Mouse (Mus musculus) erythroblast, embryonic 14.5 days (primary cell): ENCODE data around the gene Lce1d. TPM values are rescaled to one million over a fixed set of nuclear protein-coding genes. Genes with fewer than 3 reads are reported as not detected.
"Not testable (repeated sequence)": the region's sequence is repeated elsewhere in the genome, so short reads cannot be mapped to it uniquely, and the experiment has no call there.

Experiments
- H3K27me3 ChIP-seq: 2 replicates; pipeline ENCODE4 v1.6.1; 2012; ENCODE audit warnings: inconsistent platforms; ENCODE audit not compliant: control insufficient read depth
- H3K36me3 ChIP-seq: 2 replicates; pipeline ENCODE4 v1.6.1; 2012; ENCODE audit warnings: mild to moderate bottlenecking, inconsistent platforms; ENCODE audit not compliant: control insufficient read depth
- H3K4me1 ChIP-seq: 2 replicates; pipeline ENCODE4 v1.6.1; 2012; ENCODE audit warnings: inconsistent platforms; ENCODE audit not compliant: control insufficient read depth
- H3K4me3 ChIP-seq: replicated peaks from 2 replicates; pipeline ENCODE3; 2012; ENCODE audit warnings: moderate library complexity, mild to moderate bottlenecking, inconsistent platforms
- H3K9me3 ChIP-seq: 2 replicates; pipeline ENCODE4 v1.6.1; 2012; ENCODE audit warnings: low read length, inconsistent platforms, mixed read lengths; ENCODE audit not compliant: control insufficient read depth
- GATA1 ChIP-seq: IDR thresholded peaks from 2 replicates; pipeline ENCODE4 v1.6.1; 2012; ENCODE audit warnings: low read length, inconsistent platforms, mixed read lengths
- TAL1 ChIP-seq: IDR thresholded peaks from 3 replicates; pipeline ENCODE4 v1.6.1; 2012; ENCODE audit warnings: low read length, inconsistent platforms, mixed read lengths
- polyA plus RNA-seq: library from polyadenylated mRNA; stranded (reverse); fragments of >175 nt; gene quantifications from 2 replicates; pipeline ENCODE4 v1.2.3, GENCODE M21; 2012

Gene Lce1d
- not detected in 2 replicates for polyA plus RNA-seq

GRCm38 (mm10) chr3:92687110-92687509 lies at the start of gene Lce1d:
Gene Lce1d, minus strand, starts transcription at chr3:92687210.
- H3K4me1 ChIP-seq: no peaks in the 10 kb centered on the region
- H3K27me3 ChIP-seq: no peaks in the 10 kb centered on the region
- no peaks in the 10 kb centered on the region for H3K9me3 ChIP-seq
- H3K4me3 ChIP-seq: no peak within 1 kb of the TSS
- TF ChIP-seq TAL1 (no peak), GATA1 (no peak)
- H3K36me3 ChIP-seq: no peaks in the 10 kb centered on the region

- no peak for TF ChIP-seq TAL1
- TF ChIP-seq GATA1: no peak
- Histone ChIP-seq H3K9me3 (no peaks in the 10 kb centered on the region), H3K27me3 (no peaks in the 10 kb centered on the region), H3K4me1 (no peaks in the 10 kb centered on the region), H3K4me3 (no peak overlapping the region), H3K36me3 (no peaks in the 10 kb centered on the region)
Observed at GRCm38 (mm10) chr3:92722631-92723030, 35.6 kb upstream of the Lce1d start.

- no peaks in the 10 kb centered on the region for H3K4me1 ChIP-seq
- H3K4me3 ChIP-seq: no peak within 1 kb of the TSS
- H3K36me3 ChIP-seq: no peaks in the 10 kb centered on the region
- TF ChIP-seq TAL1 (no peak), GATA1 (no peak)
- no peaks in the 10 kb centered on the region for H3K27me3 ChIP-seq
- H3K9me3 ChIP-seq: no peaks in the 10 kb centered on the region
Observed at GRCm38 (mm10) chr3:92720250-92720649, 33.2 kb upstream of the Lce1d start, which contains the start of gene Lce1f. Gene Lce1f, minus strand, starts transcription at chr3:92720350.

- Histone ChIP-seq H3K36me3 (no peaks in the 10 kb centered on the region), H3K27me3 (no peaks in the 10 kb centered on the region), H3K4me1 (no peaks in the 10 kb centered on the region), H3K4me3 (no peak overlapping the region), H3K9me3 (no peaks in the 10 kb centered on the region)
- TF ChIP-seq TAL1 (no peak), GATA1 (no peak)
Observed at GRCm38 (mm10) chr3:92715122-92715521, 28.1 kb upstream of the Lce1d start.

GRCm38 (mm10) chr3:92708974-92709373 lies 22.0 kb upstream of the Lce1d start, which contains the start of gene Lce1e:
Gene Lce1e, minus strand, starts transcription at chr3:92709074.
- Histone ChIP-seq H3K4me1 (no peaks in the 10 kb centered on the region), H3K9me3 (no peaks in the 10 kb centered on the region), H3K4me3 (no peak within 1 kb of the TSS), H3K36me3 (no peaks in the 10 kb centered on the region), H3K27me3 (no peaks in the 10 kb centered on the region)
- TF ChIP-seq GATA1 (no peak), TAL1 (no peak)

GRCm38 (mm10) chr3:92694613-92695012 lies 7.6 kb upstream of the Lce1d start:
- Histone ChIP-seq H3K4me1 (no peaks in the 10 kb centered on the region), H3K36me3 (no peaks in the 10 kb centered on the region), H3K27me3 (no peaks in the 10 kb centered on the region), H3K4me3 (no peak overlapping the region), H3K9me3 (no peaks in the 10 kb centered on the region)
- TF ChIP-seq GATA1: no peak
- no peak for TF ChIP-seq TAL1

- Histone ChIP-seq H3K4me1 (no peaks in the 10 kb centered on the region), H3K36me3 (no peaks in the 10 kb centered on the region), H3K4me3 (no peak overlapping the region), H3K27me3 (no peaks in the 10 kb centered on the region), H3K9me3 (no peaks in the 10 kb centered on the region)
- no peak for TF ChIP-seq TAL1
- no peak for TF ChIP-seq GATA1
Observed at GRCm38 (mm10) chr3:92691688-92692087, 4.7 kb upstream of the Lce1d start.

- not testable (repeated sequence) for H3K27me3 ChIP-seq, H3K4me1 ChIP-seq, H3K9me3 ChIP-seq, H3K4me3 ChIP-seq, H3K36me3 ChIP-seq
Observed at GRCm38 (mm10) chr3:92689154-92689553, 2.1 kb upstream of the Lce1d start.

- Histone ChIP-seq H3K36me3 (no peaks in the 10 kb centered on the region), H3K9me3 (no peaks in the 10 kb centered on the region), H3K4me1 (no peaks in the 10 kb centered on the region), H3K4me3 (no peak within 1 kb of the TSS), H3K27me3 (no peaks in the 10 kb centered on the region)
- TF ChIP-seq TAL1: no peak
- no peak for TF ChIP-seq GATA1
Observed at GRCm38 (mm10) chr3:92678947-92679346, 8.1 kb downstream of the Lce1d start, which contains the start of gene Lce1c. Gene Lce1c, plus strand, starts transcription at chr3:92679247.

- Histone ChIP-seq H3K36me3 (no peaks in the 10 kb centered on the region), H3K4me1 (no peaks in the 10 kb centered on the region), H3K27me3 (no peaks in the 10 kb centered on the region), H3K4me3 (no peak within 1 kb of the TSS), H3K9me3 (no peaks in the 10 kb centered on the region)
- TF ChIP-seq GATA1: no peak
- TF ChIP-seq TAL1: no peak
Observed at GRCm38 (mm10) chr3:92670215-92670614, 16.8 kb downstream of the Lce1d start, which contains the start of gene Lce1a2. Gene Lce1a2, minus strand, starts transcription at chr3:92670315.
